Mouse (Mus musculus) liver, embryonic 14.5 days (tissue): ENCODE data around the gene Sdhb.

Experiments
- CTCF ChIP-seq: IDR thresholded peaks from 2 replicates; pipeline ENCODE4 v1.5.1; 2016; ENCODE audit warnings: antibody characterized with exemption, low read depth, control low read depth
- EP300 ChIP-seq: IDR thresholded peaks from 2 replicates; pipeline ENCODE4 v1.6.1; 2016; ENCODE audit warnings: antibody characterized with exemption, low read depth

GRCm38 (mm10) chr4:140996812-140997211, 35.8 kb downstream of the Sdhb start:
- TF ChIP-seq CTCF (no peak), EP300 (peak; percentile 21; the same call in 1 of the 2 replicates)
